16 mouse cellular contexts compared by ENCODE assay signal in genomic region chr8:86050882-86051281, GRCm38 (mm10).
"Had no signal": no experiment of that assay in that cellular context is flagged by ENCODE, and none has a peak within 500 bp of the region (broad histone marks: within the 10 kb centered on the region; RNA-seq: fewer than 3 reads in every experiment).

No protein-coding gene starts in this region.

- H3K36me3 ChIP-seq: neural tube, embryonic 12.5 days; stomach, embryonic 15.5 days had no signal

- H3K9ac ChIP-seq: neural tube, embryonic 12.5 days; neural tube, embryonic 13.5 days; neural tube, embryonic 15.5 days; stomach, embryonic 15.5 days had no signal

- DNase-seq: retina, postnatal 1 day; right cerebral cortex, adult 18-20 months; right cerebral cortex, postnatal 14 days; right cerebral cortex, postnatal 25 days; right cerebral cortex, postnatal 4 days; spleen, adult 18-20 months; thymus, adult 18-20 months; thymus, postnatal 14 days; thymus, postnatal 25 days; thymus, postnatal 36 days; thymus, postnatal 4 days had no signal

- H3K4me2 ChIP-seq: neural tube, embryonic 12.5 days; neural tube, embryonic 13.5 days; neural tube, embryonic 15.5 days; stomach, embryonic 15.5 days had no signal

- H3K9me3 ChIP-seq: neural tube, embryonic 12.5 days; neural tube, embryonic 13.5 days; neural tube, embryonic 15.5 days; stomach, embryonic 15.5 days had no signal

- H3K4me1 ChIP-seq: neural tube, embryonic 12.5 days; neural tube, embryonic 13.5 days; neural tube, embryonic 15.5 days; stomach, embryonic 15.5 days had no signal

- H3K27ac ChIP-seq: neural tube, embryonic 12.5 days; neural tube, embryonic 13.5 days; neural tube, embryonic 15.5 days; stomach, embryonic 15.5 days; stomach, postnatal 0 days had no signal

- H3K4me3 ChIP-seq: neural tube, embryonic 12.5 days; neural tube, embryonic 13.5 days; neural tube, embryonic 15.5 days; stomach, embryonic 15.5 days had no signal

- H3K27me3 ChIP-seq: neural tube, embryonic 12.5 days; neural tube, embryonic 13.5 days; neural tube, embryonic 15.5 days; stomach, embryonic 15.5 days had no signal
